Mouse (Mus musculus): ENCODE results near the gene AC170998.1. TPM values are rescaled to one million over a fixed set of nuclear protein-coding genes. Genes with fewer than 3 reads are reported as not detected.
A peak's percentile ranks its signal among the peaks of the same experiment; 100 is the strongest.

Gene AC170998.1
- polyA plus RNA-seq, 1 experiment from 2014 or later: 2.7 TPM

- peaks cover 46% of the 10 kb centered on the region for H3K4me1 ChIP-seq (replicated peaks; ENCODE audit: control insufficient read depth, insufficient read depth, low read length)
- WGBS: under 1% methylated on average over 18 of the region's 18 CpGs
Observed at GRCm38 (mm10) chr17:28692341-28692710, 33.6 kb upstream of the AC170998.1 start.

GRCm38 (mm10) chr17:28693086-28693485 lies 32.8 kb upstream of the AC170998.1 start:
- Histone ChIP-seq H3K4me2 (ENCODE audit: low read depth, low read length) (peak overlapping the region; percentile 62), H3K27ac (ENCODE audit: low read length) (peak overlapping the region; percentile 98), H3K4me1 (replicated peaks; ENCODE audit: control insufficient read depth, insufficient read depth, low read length) (peaks cover 53% of the 10 kb centered on the region), H3K9ac (ENCODE audit: low read length) (peak overlapping the region; percentile 98), H3K9me3 (ENCODE audit: control insufficient read depth, low read length) (no peaks in the 10 kb centered on the region), H3K4me3 (ENCODE audit: low read length) (peak overlapping the region; percentile 99), H3K36me3 (ENCODE audit: control insufficient read depth, insufficient read depth, low read length) (no peaks in the 10 kb centered on the region), H3K27me3 (ENCODE audit: control insufficient read depth, insufficient read depth, low read depth, low read length) (peaks cover 4% of the 10 kb centered on the region)
- 13% methylated on average over 3 of the region's 3 CpGs for WGBS
- no peak for ATAC-seq (ENCODE audit: low read depth)

More at GRCm38 (mm10) chr17:28692341-28692710, 33.6 kb upstream of the AC170998.1 start:
- Histone ChIP-seq H3K4me2 (ENCODE audit: low read depth, low read length) (peak overlapping the region; percentile 62), H3K9ac (ENCODE audit: low read length) (peak overlapping the region; percentile 98), H3K4me3 (ENCODE audit: low read length) (peak overlapping the region; percentile 99), H3K36me3 (ENCODE audit: control insufficient read depth, insufficient read depth, low read length) (no peaks in the 10 kb centered on the region), H3K9me3 (ENCODE audit: control insufficient read depth, low read length) (no peaks in the 10 kb centered on the region), H3K27me3 (ENCODE audit: control insufficient read depth, insufficient read depth, low read depth, low read length) (peaks cover 4% of the 10 kb centered on the region), H3K27ac (ENCODE audit: low read length) (peak overlapping the region; percentile 98)
- ATAC-seq (ENCODE audit: low read depth): no peak

- ATAC-seq (ENCODE audit: low read depth): no peak
- WGBS: 71% methylated on average over 2 of the region's 2 CpGs
- Histone ChIP-seq H3K27ac (ENCODE audit: low read length) (no peak overlapping the region), H3K9me3 (ENCODE audit: control insufficient read depth, low read length) (no peaks in the 10 kb centered on the region), H3K9ac (ENCODE audit: low read length) (peak overlapping the region; percentile 98; the same call in 1 of the 2 replicates), H3K4me1 (replicated peaks; ENCODE audit: control insufficient read depth, insufficient read depth, low read length) (peaks cover 62% of the 10 kb centered on the region), H3K36me3 (ENCODE audit: control insufficient read depth, insufficient read depth, low read length) (no peaks in the 10 kb centered on the region), H3K4me2 (ENCODE audit: low read depth, low read length) (0 out of 2 replicates have a peak overlapping the region, but pooled peaks have one; percentile 62), H3K4me3 (ENCODE audit: low read length) (no peak overlapping the region), H3K27me3 (ENCODE audit: control insufficient read depth, insufficient read depth, low read depth, low read length) (peaks cover 1% of the 10 kb centered on the region)
Observed at GRCm38 (mm10) chr17:28694078-28694477, 31.8 kb upstream of the AC170998.1 start.

GRCm38 (mm10) chr17:28694832-28695231 lies 31.1 kb upstream of the AC170998.1 start:
- H3K9me3 ChIP-seq (ENCODE audit: control insufficient read depth, low read length): no peaks in the 10 kb centered on the region
- H3K4me3 ChIP-seq (ENCODE audit: low read length): no peak overlapping the region
- H3K27ac ChIP-seq (ENCODE audit: low read length): no peak overlapping the region
- H3K36me3 ChIP-seq (ENCODE audit: control insufficient read depth, insufficient read depth, low read length): no peaks in the 10 kb centered on the region
- peaks cover 57% of the 10 kb centered on the region for H3K4me1 ChIP-seq (replicated peaks; ENCODE audit: control insufficient read depth, insufficient read depth, low read length)
- no peak overlapping the region for H3K4me2 ChIP-seq (ENCODE audit: low read depth, low read length)
- H3K27me3 ChIP-seq (ENCODE audit: control insufficient read depth, insufficient read depth, low read depth, low read length): no peaks in the 10 kb centered on the region
- H3K9ac ChIP-seq (ENCODE audit: low read length): no peak overlapping the region
- 73% methylated on average over 4 of the region's 4 CpGs for whole genome bisulfite sequencing
- ATAC-seq (ENCODE audit: low read depth): no peak

DNA sequence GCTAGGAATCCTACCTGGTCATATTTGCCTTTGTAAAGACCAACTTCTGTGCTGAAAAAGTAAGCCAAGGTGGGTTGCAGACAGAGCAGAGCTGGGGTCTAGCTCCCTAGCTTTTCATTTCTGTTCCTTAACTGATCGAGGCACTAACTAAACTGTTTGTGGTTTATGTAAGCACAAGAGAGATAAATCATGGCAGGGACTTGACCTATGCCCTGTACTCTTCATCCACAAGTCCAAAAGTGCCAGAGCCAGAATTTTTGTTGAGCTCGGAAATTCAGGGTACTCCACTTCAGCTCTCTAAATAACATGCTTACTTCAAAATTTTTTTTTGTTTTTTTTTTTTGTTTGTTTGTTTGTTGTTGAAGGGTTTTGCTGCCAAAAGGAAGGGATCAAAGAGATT lies 29.2 kb upstream of the AC170998.1 start:
- 13% methylated on average over 2 of the region's 2 CpGs for WGBS
- Histone ChIP-seq H3K4me2 (ENCODE audit: low read depth, low read length) (peak overlapping the region; percentile 19), H3K4me3 (ENCODE audit: low read length) (no peak overlapping the region), H3K4me1 (replicated peaks; ENCODE audit: control insufficient read depth, insufficient read depth, low read length) (peaks cover 56% of the 10 kb centered on the region), H3K9me3 (ENCODE audit: control insufficient read depth, low read length) (no peaks in the 10 kb centered on the region), H3K36me3 (ENCODE audit: control insufficient read depth, insufficient read depth, low read length) (no peaks in the 10 kb centered on the region), H3K9ac (ENCODE audit: low read length) (0 out of 2 replicates have a peak overlapping the region, but pooled peaks have one; percentile 40), H3K27ac (ENCODE audit: low read length) (peak overlapping the region; percentile 61), H3K27me3 (ENCODE audit: control insufficient read depth, insufficient read depth, low read depth, low read length) (no peaks in the 10 kb centered on the region)
- ATAC-seq (ENCODE audit: low read depth): no peak

DNA sequence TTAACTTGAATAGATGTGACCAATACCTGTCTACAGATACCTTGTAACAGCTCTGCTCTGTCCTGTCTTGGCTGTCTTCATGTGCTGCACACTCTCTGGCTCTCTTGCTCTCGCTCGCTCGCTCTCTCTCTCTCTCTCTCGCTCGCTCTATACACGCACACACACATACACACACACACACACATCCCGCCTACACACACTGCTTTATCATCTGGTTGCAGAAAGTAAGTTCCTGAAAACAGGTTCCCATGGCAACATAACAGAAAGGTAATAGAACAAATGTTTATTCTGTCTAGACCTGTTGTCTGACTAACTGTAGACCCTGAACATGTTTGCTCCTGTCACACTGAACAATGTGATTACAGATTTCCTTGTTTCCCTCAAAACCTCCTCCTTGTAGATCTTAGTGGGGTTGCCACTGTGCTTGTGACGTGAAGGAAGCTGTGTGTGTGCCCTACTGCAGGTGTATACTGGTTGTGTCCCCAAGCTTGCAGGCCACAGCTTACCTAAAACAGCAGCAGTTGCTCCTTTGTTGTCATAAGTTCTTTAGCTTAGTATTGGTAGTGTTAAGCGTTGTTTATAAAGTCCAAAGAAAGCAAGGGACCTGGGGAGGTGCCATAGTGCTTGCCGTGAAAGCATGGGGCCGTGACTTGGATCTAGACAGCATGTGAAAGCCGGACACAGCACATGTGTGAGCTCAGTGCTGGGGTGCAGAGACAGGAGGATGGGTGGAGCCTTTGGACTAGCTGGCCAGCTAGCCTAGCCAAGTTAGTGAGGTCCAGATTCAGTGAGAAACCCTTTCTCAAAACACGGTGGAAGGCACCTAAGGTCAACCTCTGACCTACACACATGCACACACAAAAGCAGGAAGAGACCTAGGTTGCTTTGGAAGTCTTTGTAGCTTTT lies 28.3 kb upstream of the AC170998.1 start:
- Histone ChIP-seq H3K27me3 (ENCODE audit: control insufficient read depth, insufficient read depth, low read depth, low read length) (no peaks in the 10 kb centered on the region), H3K27ac (ENCODE audit: low read length) (peak overlapping the region; percentile 56), H3K36me3 (ENCODE audit: control insufficient read depth, insufficient read depth, low read length) (no peaks in the 10 kb centered on the region), H3K4me3 (ENCODE audit: low read length) (no peak overlapping the region), H3K4me1 (replicated peaks; ENCODE audit: control insufficient read depth, insufficient read depth, low read length) (peaks cover 59% of the 10 kb centered on the region), H3K9ac (ENCODE audit: low read length) (no peak overlapping the region), H3K9me3 (ENCODE audit: control insufficient read depth, low read length) (no peaks in the 10 kb centered on the region), H3K4me2 (ENCODE audit: low read depth, low read length) (0 out of 2 replicates have a peak overlapping the region, but pooled peaks have one; percentile 6)
- WGBS: 39% methylated on average over 13 of the region's 13 CpGs
- ATAC-seq (ENCODE audit: low read depth): peak; percentile 34; the same call in 1 of the 2 replicates

- no peaks in the 10 kb centered on the region for H3K27me3 ChIP-seq (ENCODE audit: control insufficient read depth, insufficient read depth, low read depth, low read length)
- no peaks in the 10 kb centered on the region for H3K9me3 ChIP-seq (ENCODE audit: control insufficient read depth, low read length)
- no peak overlapping the region for H3K4me3 ChIP-seq (ENCODE audit: low read length)
- H3K27ac ChIP-seq (ENCODE audit: low read length): peak overlapping the region; percentile 56; the same call in 1 of the 2 replicates
- H3K36me3 ChIP-seq (ENCODE audit: control insufficient read depth, insufficient read depth, low read length): no peaks in the 10 kb centered on the region
- WGBS: 39% methylated on average over 4 of the region's 4 CpGs
- peaks cover 55% of the 10 kb centered on the region for H3K4me1 ChIP-seq (replicated peaks; ENCODE audit: control insufficient read depth, insufficient read depth, low read length)
- 0 out of 2 replicates have a peak overlapping the region, but pooled peaks have one; percentile 6 for H3K4me2 ChIP-seq (ENCODE audit: low read depth, low read length)
- ATAC-seq (ENCODE audit: low read depth): no peak
- no peak overlapping the region for H3K9ac ChIP-seq (ENCODE audit: low read length)
Observed at GRCm38 (mm10) chr17:28698245-28698644, 27.6 kb upstream of the AC170998.1 start.

GRCm38 (mm10) chr17:28698672-28699071 lies 27.2 kb upstream of the AC170998.1 start:
- WGBS: 59% methylated on average over 2 of the region's 2 CpGs

DNA sequence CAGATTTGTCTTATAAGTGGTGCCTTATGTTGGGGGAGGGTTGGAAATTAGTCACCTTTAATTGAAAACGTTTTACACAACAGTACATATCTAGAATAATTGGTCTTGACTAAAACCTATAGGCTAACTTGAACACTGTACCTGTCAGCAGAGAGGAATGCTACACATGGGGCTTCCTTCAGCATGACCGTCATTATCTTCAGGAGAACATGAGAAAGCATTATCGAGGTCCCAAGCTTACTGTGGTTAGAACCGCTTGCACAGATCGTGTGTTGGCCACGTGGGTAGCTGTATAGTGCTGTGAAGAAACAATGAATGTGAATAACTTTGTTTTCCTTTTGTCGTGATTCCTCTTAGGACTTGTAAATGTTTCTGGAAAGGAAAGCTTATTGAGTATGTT lies 26.1 kb upstream of the AC170998.1 start:
- Histone ChIP-seq H3K36me3 (ENCODE audit: control insufficient read depth, insufficient read depth, low read length) (0 out of 2 replicates have a peak, but pooled peaks cover under 1% of the 10 kb centered on the region), H3K27ac (ENCODE audit: low read length) (no peak overlapping the region), H3K9ac (ENCODE audit: low read length) (no peak overlapping the region), H3K4me1 (replicated peaks; ENCODE audit: control insufficient read depth, insufficient read depth, low read length) (peaks cover 45% of the 10 kb centered on the region), H3K4me2 (ENCODE audit: low read depth, low read length) (no peak overlapping the region), H3K27me3 (ENCODE audit: control insufficient read depth, insufficient read depth, low read depth, low read length) (no peaks in the 10 kb centered on the region), H3K9me3 (ENCODE audit: control insufficient read depth, low read length) (no peaks in the 10 kb centered on the region), H3K4me3 (ENCODE audit: low read length) (no peak overlapping the region)
- 77% methylated on average over 7 of the region's 7 CpGs for WGBS
- ATAC-seq (ENCODE audit: low read depth): no peak

More at GRCm38 (mm10) chr17:28698672-28699071, 27.2 kb upstream of the AC170998.1 start:
- no peak for ATAC-seq (ENCODE audit: low read depth)
- Histone ChIP-seq H3K36me3 (ENCODE audit: control insufficient read depth, insufficient read depth, low read length) (no peaks in the 10 kb centered on the region), H3K9ac (ENCODE audit: low read length) (no peak overlapping the region), H3K27me3 (ENCODE audit: control insufficient read depth, insufficient read depth, low read depth, low read length) (no peaks in the 10 kb centered on the region), H3K4me1 (replicated peaks; ENCODE audit: control insufficient read depth, insufficient read depth, low read length) (peaks cover 50% of the 10 kb centered on the region), H3K4me3 (ENCODE audit: low read length) (no peak overlapping the region), H3K9me3 (ENCODE audit: control insufficient read depth, low read length) (no peaks in the 10 kb centered on the region), H3K27ac (ENCODE audit: low read length) (no peak overlapping the region), H3K4me2 (ENCODE audit: low read depth, low read length) (no peak overlapping the region)

Data from lung, embryonic 16.5 days (tissue).